18 mouse cellular contexts compared by ENCODE assay signal in genomic region chr12:32890455-32890854, GRCm38 (mm10).
A peak's percentile ranks its signal among the peaks of the same experiment; 100 is the strongest.
DNase-seq lines count a peak whose midpoint lies in the region; ATAC-seq and TF ChIP-seq lines count a peak whose summit lies in the region.
"Had no signal": no experiment of that assay in that cellular context is flagged by ENCODE, and none has a peak within 500 bp of the region (broad histone marks: within the 10 kb centered on the region; RNA-seq: fewer than 3 reads in every experiment).

No protein-coding gene starts in this region.

- peaks cover 5% of the 10 kb centered on the region; the same call in 1 of the 2 replicates for H3K4me1 ChIP-seq in heart, embryonic 10.5 days
- H3K4me1 ChIP-seq in testis, adult 2 months (ENCODE audit: control insufficient read depth, insufficient read depth, low read length) = no peaks in the 10 kb centered on the region
- peaks cover 10% of the 10 kb centered on the region; the same call in 1 of the 2 replicates for H3K4me1 ChIP-seq in lung, embryonic 16.5 days (replicated peaks; ENCODE audit: control insufficient read depth, insufficient read depth, low read length)
- H3K4me1 ChIP-seq: midbrain, embryonic 15.5 days had no signal

- no peak for TF ChIP-seq POLR2A in testis, adult 2 months (IDR thresholded peaks at IDR 0.05; ENCODE audit: control insufficient read depth, low read depth, low read length)

- no peak for TF ChIP-seq CTCF in testis, adult 2 months (IDR thresholded peaks at IDR 0.05; ENCODE audit: control insufficient read depth, insufficient read depth, insufficient replicate concordance, low read depth, low read length)

- H3K9ac ChIP-seq in lung, embryonic 16.5 days (ENCODE audit: low read length) = no peak overlapping the region
- H3K9ac ChIP-seq: forebrain, postnatal 0 days; limb, embryonic 12.5 days; lung, embryonic 15.5 days; midbrain, embryonic 15.5 days had no signal

- DNase-seq in heart, adult 8-10 months (ENCODE audit: low spot score) = peak; percentile 68
- DNase-seq in heart, embryonic 10.5 days (ENCODE audit: low spot score) = no peak
- no peak for DNase-seq in testis, postnatal 10 days (ENCODE audit: low spot score)
- DNase-seq in skeletal muscle tissue, adult 2 months (ENCODE audit: low read depth, low spot score) = peak; percentile 64
- DNase-seq in urinary bladder, postnatal 14 days (ENCODE audit: low spot score) = no peak
- DNase-seq: cerebellum, postnatal 10 days; forebrain, postnatal 0 days; heart, postnatal 36 days; kidney, adult 8-10 months; thymus, postnatal 4 days had no signal

- WGBS in heart, embryonic 10.5 days = 63% methylated on average over 4 of the region's 4 CpGs
- 27% methylated on average over 4 of the region's 4 CpGs for WGBS in lung, embryonic 16.5 days

- no peaks in the 10 kb centered on the region for H3K9me3 ChIP-seq in heart, embryonic 10.5 days
- no peaks in the 10 kb centered on the region for H3K9me3 ChIP-seq in lung, embryonic 16.5 days (ENCODE audit: control insufficient read depth, low read length)
- H3K9me3 ChIP-seq: limb, embryonic 12.5 days; lung, embryonic 15.5 days; midbrain, embryonic 15.5 days had no signal

- H3K27ac ChIP-seq in heart, embryonic 10.5 days = no peak overlapping the region
- 0 out of 2 replicates have a peak overlapping the region, but pooled peaks have one; percentile 13 for H3K27ac ChIP-seq in testis, adult 2 months (ENCODE audit: control insufficient read depth, insufficient read depth, low read depth, low read length)
- peak overlapping the region; percentile 47; the same call in 1 of the 2 replicates for H3K27ac ChIP-seq in lung, embryonic 16.5 days (ENCODE audit: low read length)
- H3K27ac ChIP-seq: hindbrain, postnatal 0 days; layer of hippocampus, adult 2 months; limb, embryonic 12.5 days; lung, embryonic 15.5 days; midbrain, embryonic 15.5 days had no signal

- no peaks in the 10 kb centered on the region for H3K36me3 ChIP-seq in heart, embryonic 10.5 days
- H3K36me3 ChIP-seq in testis, adult 2 months (ENCODE audit: control insufficient read depth, insufficient read depth, low read length) = no peaks in the 10 kb centered on the region
- H3K36me3 ChIP-seq in lung, embryonic 16.5 days (ENCODE audit: control insufficient read depth, insufficient read depth, low read length) = no peaks in the 10 kb centered on the region
- H3K36me3 ChIP-seq: limb, embryonic 12.5 days; lung, embryonic 15.5 days; midbrain, embryonic 15.5 days had no signal

- no peaks in the 10 kb centered on the region for H3K27me3 ChIP-seq in heart, embryonic 10.5 days (ENCODE audit: insufficient read depth, poor library complexity, severe bottlenecking)
- H3K27me3 ChIP-seq in testis, adult 2 months (ENCODE audit: control insufficient read depth, insufficient read depth, low read length) = no peaks in the 10 kb centered on the region
- H3K27me3 ChIP-seq in lung, embryonic 16.5 days (ENCODE audit: control insufficient read depth, insufficient read depth, low read depth, low read length) = no peaks in the 10 kb centered on the region
- H3K27me3 ChIP-seq: limb, embryonic 12.5 days; lung, embryonic 15.5 days; midbrain, embryonic 15.5 days had no signal

- no peak overlapping the region for H3K4me3 ChIP-seq in heart, embryonic 10.5 days
- H3K4me3 ChIP-seq in testis, adult 2 months (ENCODE audit: control insufficient read depth, low read depth, low read length) = no peak overlapping the region
- H3K4me3 ChIP-seq in lung, embryonic 16.5 days (ENCODE audit: low read length) = no peak overlapping the region
- H3K4me3 ChIP-seq: layer of hippocampus, adult 2 months; limb, embryonic 12.5 days; lung, embryonic 15.5 days; midbrain, embryonic 15.5 days had no signal

- ATAC-seq in lung, embryonic 16.5 days (ENCODE audit: low read depth) = peak; percentile 60; the same call in 1 of the 2 replicates
- no peak for ATAC-seq in erythroblast, adult 5-6 weeks (replicated peaks; ENCODE audit: low FRiP score, poor library complexity, severe bottlenecking)
- ATAC-seq: forebrain, postnatal 0 days; hindbrain, postnatal 0 days; midbrain, embryonic 15.5 days had no signal

- no peak overlapping the region for H3K4me2 ChIP-seq in lung, embryonic 16.5 days (ENCODE audit: low read depth, low read length)
- H3K4me2 ChIP-seq: limb, embryonic 12.5 days; lung, embryonic 15.5 days; midbrain, embryonic 15.5 days had no signal

Comparison
In these comparisons a context has a peak if more than half of its experiments do, and no peak if none do; other contexts are left out.
1. DNase-seq: peak in heart, adult 8-10 months (single experiment) and skeletal muscle tissue, adult 2 months (single experiment); none in heart, embryonic 10.5 days (single experiment), testis, postnatal 10 days (single experiment) and urinary bladder, postnatal 14 days (single experiment).